Mouse (Mus musculus) limb, embryonic 12.5 days (tissue): ENCODE results near the gene Rint1. TPM values are rescaled to one million over a fixed set of nuclear protein-coding genes. Genes with fewer than 3 reads are reported as not detected.

ENCODE experiments used
- ATAC-seq: fragments of 200-750 bp; cut with Nextera tagmentation; 2 replicates; pipeline ENCODE4 v1.8.0; 2017; ENCODE audit warnings: low read depth, moderate TSS enrichment; ENCODE audit not compliant: insufficient number of reproducible peaks, insufficient read depth, low FRiP score, low TSS enrichment
- H3K27ac ChIP-seq: fragments of 300-500 bp; sonication (generic); 2 replicates; pipeline ENCODE4 v1.5.1; 2016; ENCODE audit warnings: mild to moderate bottlenecking, moderate library complexity
- H3K27me3 ChIP-seq: fragments of 300-500 bp; sonication (generic); 2 replicates; pipeline ENCODE4 v1.6.1; 2016; ENCODE audit warnings: mild to moderate bottlenecking, moderate library complexity
- H3K36me3 ChIP-seq: fragments of 300-500 bp; sonication (generic); 2 replicates; pipeline ENCODE4 v1.6.1; 2016; ENCODE audit warnings: mild to moderate bottlenecking, moderate library complexity
- H3K4me1 ChIP-seq: fragments of 300-500 bp; sonication (generic); replicated peaks from 2 replicates; pipeline ENCODE4 v1.6.1; 2016
- H3K4me2 ChIP-seq: fragments of 300-500 bp; sonication (generic); 2 replicates; pipeline ENCODE4 v1.6.1; 2016; ENCODE audit warnings: mild to moderate bottlenecking, moderate library complexity
- H3K4me3 ChIP-seq: fragments of 300-500 bp; sonication (generic); replicated peaks from 2 replicates; pipeline ENCODE4 v1.5.1; 2016; ENCODE audit warnings: mild to moderate bottlenecking
- H3K9ac ChIP-seq: fragments of 300-500 bp; sonication (generic); replicated peaks from 2 replicates; pipeline ENCODE4 v1.6.1; 2016; ENCODE audit warnings: mild to moderate bottlenecking, moderate library complexity
- H3K9me3 ChIP-seq: fragments of 300-500 bp; sonication (generic); 2 replicates; pipeline ENCODE4 v1.6.1; 2016; ENCODE audit warnings: mild to moderate bottlenecking, moderate library complexity
- WGBS: fragments of 180-500 bp; shearing (Covaris S2); methylation state at CpG from one replicate; pipeline ENCODE4 v1.1.7; 2016; 5-methylcytosine and 5-hydroxymethylcytosine counted together
- polyA plus RNA-seq: library from polyadenylated mRNA; unstranded; fragments of >200 nt; fragmentation: Nextera tagmentation; extraction: Ambion mirVana; gene quantifications from 2 replicates; pipeline ENCODE4 v1.2.1, GENCODE M21; 2016

Gene Rint1
- polyA plus RNA-seq, 1 experiment from 2014 or later, result 49.2 TPM

GRCm38 (mm10) chr5:23855484-23855883, 68.0 kb downstream of the Rint1 start:
- H3K27ac ChIP-seq, result no peak overlapping the region
- WGBS, result 93% methylated on average over 6 of the region's 6 CpGs
- H3K9me3 ChIP-seq, result no peaks in the 10 kb centered on the region
- no peak overlapping the region for H3K4me3 ChIP-seq
- H3K9ac ChIP-seq, result no peak overlapping the region
- H3K4me1 ChIP-seq, result peaks cover 5% of the 10 kb centered on the region
- H3K27me3 ChIP-seq, result no peaks in the 10 kb centered on the region
- H3K4me2 ChIP-seq, result no peak overlapping the region
- no peak for ATAC-seq
- H3K36me3 ChIP-seq, result peaks cover 77% of the 10 kb centered on the region

- no peak for ATAC-seq
- peaks cover 5% of the 10 kb centered on the region for H3K4me1 ChIP-seq
- H3K27ac ChIP-seq, result no peak overlapping the region
- no peaks in the 10 kb centered on the region for H3K27me3 ChIP-seq
- 98% methylated on average over 1 of the region's 1 CpGs for WGBS
- H3K4me2 ChIP-seq, result no peak overlapping the region
- no peak overlapping the region for H3K4me3 ChIP-seq
- peaks cover 82% of the 10 kb centered on the region for H3K36me3 ChIP-seq
- H3K9ac ChIP-seq, result no peak overlapping the region
- no peaks in the 10 kb centered on the region for H3K9me3 ChIP-seq
Observed at GRCm38 (mm10) chr5:23856164-23856563, 68.7 kb downstream of the Rint1 start.

- Histone ChIP-seq H3K27ac (no peak overlapping the region), H3K9me3 (no peaks in the 10 kb centered on the region), H3K9ac (no peak overlapping the region), H3K27me3 (no peaks in the 10 kb centered on the region), H3K36me3 (peaks cover 84% of the 10 kb centered on the region), H3K4me1 (0 out of 2 replicates have a peak, but pooled peaks cover 4% of the 10 kb centered on the region), H3K4me3 (no peak overlapping the region), H3K4me2 (no peak overlapping the region)
- ATAC-seq, result no peak
Observed at GRCm38 (mm10) chr5:23857189-23857588, 69.7 kb downstream of the Rint1 start.

- H3K36me3 ChIP-seq, result peaks cover 76% of the 10 kb centered on the region
- ATAC-seq, result no peak
- H3K9ac ChIP-seq, result no peak overlapping the region
- no peak overlapping the region for H3K4me2 ChIP-seq
- no peak overlapping the region for H3K4me3 ChIP-seq
- no peaks in the 10 kb centered on the region for H3K27me3 ChIP-seq
- no peaks in the 10 kb centered on the region for H3K9me3 ChIP-seq
- 87% methylated on average over 3 of the region's 3 CpGs for WGBS
- no peak overlapping the region for H3K27ac ChIP-seq
- H3K4me1 ChIP-seq, result 0 out of 2 replicates have a peak, but pooled peaks cover 7% of the 10 kb centered on the region
Observed at GRCm38 (mm10) chr5:23858001-23858400, 70.5 kb downstream of the Rint1 start.

- Histone ChIP-seq H3K27me3 (no peaks in the 10 kb centered on the region), H3K4me1 (0 out of 2 replicates have a peak, but pooled peaks cover 7% of the 10 kb centered on the region), H3K9me3 (no peaks in the 10 kb centered on the region), H3K27ac (no peak overlapping the region), H3K36me3 (peaks cover 69% of the 10 kb centered on the region), H3K4me3 (no peak overlapping the region), H3K9ac (no peak overlapping the region), H3K4me2 (no peak overlapping the region)
- no peak for ATAC-seq
- WGBS, result 80% methylated on average over 7 of the region's 7 CpGs
Observed at GRCm38 (mm10) chr5:23858643-23859042, 71.1 kb downstream of the Rint1 start.

- WGBS, result 88% methylated on average over 1 of the region's 1 CpGs
- H3K4me1 ChIP-seq, result 0 out of 2 replicates have a peak, but pooled peaks cover 7% of the 10 kb centered on the region
- no peaks in the 10 kb centered on the region for H3K27me3 ChIP-seq
- no peak overlapping the region for H3K4me3 ChIP-seq
- no peak overlapping the region for H3K4me2 ChIP-seq
- ATAC-seq, result no peak
- H3K27ac ChIP-seq, result no peak overlapping the region
- H3K9me3 ChIP-seq, result no peaks in the 10 kb centered on the region
- no peak overlapping the region for H3K9ac ChIP-seq
- peaks cover 64% of the 10 kb centered on the region for H3K36me3 ChIP-seq
Observed at GRCm38 (mm10) chr5:23859087-23859718, 71.7 kb downstream of the Rint1 start.

GRCm38 (mm10) chr5:23859896-23860295, 72.4 kb downstream of the Rint1 start:
- H3K36me3 ChIP-seq, result peaks cover 57% of the 10 kb centered on the region
- no peak overlapping the region for H3K27ac ChIP-seq
- 0 out of 2 replicates have a peak, but pooled peaks cover 7% of the 10 kb centered on the region for H3K4me1 ChIP-seq
- H3K4me3 ChIP-seq, result no peak overlapping the region
- no peak for ATAC-seq
- no peaks in the 10 kb centered on the region for H3K9me3 ChIP-seq
- no peak overlapping the region for H3K4me2 ChIP-seq
- H3K9ac ChIP-seq, result no peak overlapping the region
- H3K27me3 ChIP-seq, result no peaks in the 10 kb centered on the region
- WGBS, result 80% methylated on average over 5 of the region's 5 CpGs

GRCm38 (mm10) chr5:23861721-23862120, 74.2 kb downstream of the Rint1 start:
- H3K4me1 ChIP-seq, result 0 out of 2 replicates have a peak, but pooled peaks cover 7% of the 10 kb centered on the region
- H3K36me3 ChIP-seq, result peaks cover 39% of the 10 kb centered on the region
- no peak overlapping the region for H3K4me3 ChIP-seq
- 90% methylated on average over 9 of the region's 9 CpGs for WGBS
- no peak overlapping the region for H3K4me2 ChIP-seq
- no peaks in the 10 kb centered on the region for H3K27me3 ChIP-seq
- ATAC-seq, result no peak
- no peak overlapping the region for H3K9ac ChIP-seq
- 0 out of 2 replicates have a peak overlapping the region, but pooled peaks have one; percentile 8 for H3K27ac ChIP-seq
- no peaks in the 10 kb centered on the region for H3K9me3 ChIP-seq

GRCm38 (mm10) chr5:23862291-23862690, 74.8 kb downstream of the Rint1 start:
- Histone ChIP-seq H3K27me3 (no peaks in the 10 kb centered on the region), H3K4me3 (no peak overlapping the region), H3K9ac (no peak overlapping the region), H3K9me3 (no peaks in the 10 kb centered on the region), H3K36me3 (peaks cover 33% of the 10 kb centered on the region), H3K4me2 (no peak overlapping the region), H3K27ac (no peak overlapping the region), H3K4me1 (0 out of 2 replicates have a peak, but pooled peaks cover 7% of the 10 kb centered on the region)
- ATAC-seq, result no peak
- 62% methylated on average over 5 of the region's 5 CpGs for WGBS

- Histone ChIP-seq H3K4me2 (no peak overlapping the region), H3K9ac (no peak overlapping the region), H3K4me3 (no peak overlapping the region), H3K27ac (0 out of 2 replicates have a peak overlapping the region, but pooled peaks have one; percentile 29), H3K27me3 (no peaks in the 10 kb centered on the region), H3K9me3 (no peaks in the 10 kb centered on the region), H3K36me3 (peaks cover 22% of the 10 kb centered on the region), H3K4me1 (0 out of 2 replicates have a peak, but pooled peaks cover 7% of the 10 kb centered on the region)
- 82% methylated on average over 7 of the region's 7 CpGs for WGBS
- ATAC-seq, result no peak
Observed at GRCm38 (mm10) chr5:23863166-23864053, 75.9 kb downstream of the Rint1 start.
